Mouse (Mus musculus) thymus, postnatal 0 days (tissue): ENCODE results near the gene Dusp1. TPM values are rescaled to one million over a fixed set of nuclear protein-coding genes. Genes with fewer than 3 reads are reported as not detected.

Experiments used
- DNase-seq: peaks from one replicate; pipeline ENCODE4 v3.0.0-alpha.2; 2015; ENCODE audit warnings: low spot score
- polyA plus RNA-seq: library from polyadenylated mRNA; unstranded; fragments of >200 nt; fragmentation: Nextera tagmentation; extraction: Ambion mirVana; gene quantifications from 2 replicates; pipeline ENCODE4 v1.2.1, GENCODE M21; 2015

Dusp1 gene
- polyA plus RNA-seq, 1 experiment from 2014 or later = 22.4 TPM

- DNase-seq = no peak
Observed at GRCm38 (mm10) chr17:26503981-26504671, 57.8 kb downstream of the Dusp1 start.

- DNase-seq = peak; percentile 87
Observed at GRCm38 (mm10) chr17:26502808-26503671, 58.9 kb downstream of the Dusp1 start.

GRCm38 (mm10) chr17:26501826-26502225, 60.1 kb downstream of the Dusp1 start:
- DNase-seq = no peak

- no peak for DNase-seq
Observed at GRCm38 (mm10) chr17:26498626-26499025, 63.3 kb downstream of the Dusp1 start.

GRCm38 (mm10) chr17:26497416-26497923, 64.5 kb downstream of the Dusp1 start:
- no peak for DNase-seq

GRCm38 (mm10) chr17:26494642-26495468, 67.1 kb downstream of the Dusp1 start:
- no peak for DNase-seq

- DNase-seq = no peak
Observed at GRCm38 (mm10) chr17:26492246-26492645, 69.7 kb downstream of the Dusp1 start.

GRCm38 (mm10) chr17:26490910-26491309, 71.0 kb downstream of the Dusp1 start:
- DNase-seq = no peak

GRCm38 (mm10) chr17:26490072-26490471, 71.9 kb downstream of the Dusp1 start:
- no peak for DNase-seq

- DNase-seq = no peak
Observed at GRCm38 (mm10) chr17:26488711-26489403, 73.1 kb downstream of the Dusp1 start.

GRCm38 (mm10) chr17:26487917-26488316, 74.0 kb downstream of the Dusp1 start:
- no peak for DNase-seq

GRCm38 (mm10) chr17:26487266-26487665, 74.7 kb downstream of the Dusp1 start:
- no peak for DNase-seq

- no peak for DNase-seq
Observed at GRCm38 (mm10) chr17:26484626-26485421, 77.1 kb downstream of the Dusp1 start.

GRCm38 (mm10) chr17:26480956-26481355, 81.0 kb downstream of the Dusp1 start:
- DNase-seq = no peak

- no peak for DNase-seq
Observed at GRCm38 (mm10) chr17:26479619-26480018, 82.3 kb downstream of the Dusp1 start.

GRCm38 (mm10) chr17:26478672-26479071, 83.3 kb downstream of the Dusp1 start:
- DNase-seq = no peak

- no peak for DNase-seq
Observed at GRCm38 (mm10) chr17:26476871-26477270, 85.1 kb downstream of the Dusp1 start.

- DNase-seq = no peak
Observed at GRCm38 (mm10) chr17:26468102-26468894, 93.6 kb downstream of the Dusp1 start.

GRCm38 (mm10) chr17:26467619-26468018, 94.3 kb downstream of the Dusp1 start:
- no peak for DNase-seq
